Mouse (Mus musculus): ENCODE results near the gene Cd44.

DNA sequence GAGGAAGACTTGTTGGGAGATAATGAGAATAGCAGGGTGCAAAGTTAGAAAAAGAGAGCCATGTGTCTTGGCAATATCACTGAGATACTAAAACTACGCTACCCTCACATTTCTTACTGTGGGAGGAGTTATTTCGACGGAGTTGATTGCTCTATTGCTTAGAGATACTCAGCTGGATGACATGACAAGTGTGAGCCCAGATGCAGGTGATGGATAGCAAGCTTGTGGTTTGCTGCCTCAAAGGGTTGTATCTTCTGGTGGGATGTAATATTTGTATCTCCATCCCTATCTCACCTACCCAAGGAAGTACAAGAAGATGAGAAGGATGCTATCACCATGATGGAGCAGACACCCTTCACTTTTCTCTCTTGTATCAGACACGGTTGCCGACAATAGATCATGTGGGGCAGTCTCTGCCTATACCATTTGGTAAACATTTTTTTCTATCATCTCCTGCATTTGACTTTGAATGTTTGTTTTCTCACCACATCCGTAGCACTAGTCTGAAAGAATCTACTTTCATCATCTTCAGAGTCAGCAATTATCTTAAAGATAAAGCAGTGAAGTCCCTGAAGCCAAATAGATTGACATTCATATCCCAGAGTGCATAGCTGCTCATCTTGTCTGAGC is 15.0 kb downstream of the Cd44 start:
- TF ChIP-seq CTCF (conservative IDR thresholded peaks at IDR 0.05; ENCODE audit: low read length) (no peak), NANOG (IDR thresholded peaks at IDR 0.05; ENCODE audit: borderline replicate concordance, low read length) (no peak), POU5F1 (IDR thresholded peaks at IDR 0.05; ENCODE audit: borderline replicate concordance, low read length) (no peak)

Data from E14TG2a.4 (cell line).